Mouse (Mus musculus) thymus, adult 2 months (tissue): ENCODE data around the gene Moxd2. TPM values are rescaled to one million over a fixed set of nuclear protein-coding genes. Genes with fewer than 3 reads are reported as not detected.

Experiments
- DNase-seq: peaks from one replicate; pipeline ENCODE4 v3.0.0; 2021
- H3K27ac ChIP-seq: fragments of 200-500 bp; 2 replicates; pipeline ENCODE4 v1.5.1; 2012; ENCODE audit warnings: low read length, control low read depth; ENCODE audit not compliant: control insufficient read depth, insufficient read depth
- H3K27me3 ChIP-seq: fragments of 200-500 bp; 2 replicates; pipeline ENCODE4 v1.6.1; 2012; ENCODE audit warnings: mild to moderate bottlenecking, low read length, moderate library complexity, mixed read lengths; ENCODE audit not compliant: control insufficient read depth, insufficient read depth
- H3K36me3 ChIP-seq: fragments of 200-500 bp; 2 replicates; pipeline ENCODE4 v1.6.1; 2012; ENCODE audit warnings: mild to moderate bottlenecking, low read length, moderate library complexity; ENCODE audit not compliant: control insufficient read depth, insufficient read depth
- H3K4me1 ChIP-seq: fragments of 200-500 bp; replicated peaks from 2 replicates; pipeline ENCODE4 v1.6.1; 2012; ENCODE audit warnings: low read length; ENCODE audit not compliant: control insufficient read depth, insufficient read depth
- H3K4me3 ChIP-seq: fragments of 200-500 bp; 2 replicates; pipeline ENCODE4 v1.5.1; 2012; ENCODE audit warnings: mild to moderate bottlenecking, low read length, control low read depth, moderate library complexity; ENCODE audit not compliant: control insufficient read depth, insufficient read depth
- CTCF ChIP-seq: fragments of 200-500 bp; IDR thresholded peaks from 2 replicates; pipeline ENCODE4 v1.5.1; 2012; ENCODE audit warnings: mild to moderate bottlenecking, control low read depth, low read length, moderate library complexity, borderline replicate concordance; ENCODE audit not compliant: control insufficient read depth, poor library complexity, insufficient read depth; ENCODE audit errors: extremely low read depth
- POLR2A ChIP-seq: fragments of 200-500 bp; IDR thresholded peaks from 2 replicates; pipeline ENCODE4 v1.6.1; 2012; ENCODE audit warnings: mild to moderate bottlenecking, low read length, control low read depth, moderate library complexity; ENCODE audit not compliant: control insufficient read depth, poor library complexity, insufficient read depth; ENCODE audit errors: extremely low read depth
- polyA plus RNA-seq: library from polyadenylated mRNA; depleted of rRNA; stranded (reverse); fragments of >200 nt; gene quantifications from 2 replicates; pipeline ENCODE4 v1.2.3, GENCODE M21; 2012; rRNA removed

Moxd2 gene
- polyA plus RNA-seq, 1 experiment = 0.15 TPM

DNA sequence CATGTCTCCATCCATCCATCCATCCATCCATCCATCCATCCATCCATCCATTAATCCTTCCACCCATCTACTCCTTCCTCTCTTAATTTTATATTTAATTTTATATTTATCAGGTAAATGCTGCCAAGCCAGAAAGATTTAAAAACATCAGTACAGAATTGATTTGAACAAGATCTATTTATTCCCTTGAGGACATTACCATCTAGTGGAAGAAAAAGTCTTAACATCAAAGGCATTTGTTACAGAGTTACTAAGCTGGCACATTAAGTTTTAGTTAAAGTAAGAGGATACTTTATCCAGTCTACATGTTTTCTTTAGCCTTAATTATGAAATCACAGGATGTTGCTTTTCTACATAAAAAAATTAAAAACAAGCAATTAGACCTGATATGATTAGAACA is 42.0 kb downstream of the Moxd2 start:
- DNase-seq = no peak
- no peak overlapping the region for H3K4me3 ChIP-seq
- H3K36me3 ChIP-seq = no peaks in the 10 kb centered on the region
- H3K4me1 ChIP-seq = no peaks in the 10 kb centered on the region
- H3K27ac ChIP-seq = no peak overlapping the region
- H3K27me3 ChIP-seq = no peaks in the 10 kb centered on the region
- TF ChIP-seq CTCF (no peak), POLR2A (no peak)

Other genes with a start within 250 kb of the Moxd2 start
- gene Prss58, start 12.9 kb upstream of the Moxd2 start, polyA plus RNA-seq = not detected in 2 replicates
- not detected in 2 replicates for gene 1700074P13Rik, start 53.1 kb upstream of the Moxd2 start, polyA plus RNA-seq
- not detected in 2 replicates for gene Gm4744, start 64.4 kb upstream of the Moxd2 start, polyA plus RNA-seq
- not detected in 2 replicates for gene 1810009J06Rik, start 77.3 kb upstream of the Moxd2 start, polyA plus RNA-seq
- gene Gm2663, start 112.0 kb upstream of the Moxd2 start, polyA plus RNA-seq = not detected in 2 replicates
- 0.27 TPM in 2 replicates for gene 2210010C04Rik, start 148.0 kb upstream of the Moxd2 start, polyA plus RNA-seq